Mouse (Mus musculus) C2C12 (cell line): Measurements from ENCODE around the gene Mypop. TPM values are rescaled to one million over a fixed set of nuclear protein-coding genes. Genes with fewer than 3 reads are reported as not detected.

Experiments
- H3K27me3 ChIP-seq: one replicate; pipeline ENCODE4 v1.6.1; 2011; ENCODE audit not compliant: control insufficient read depth, insufficient read depth, insufficient read length
- H3K36me3 ChIP-seq: one replicate; pipeline ENCODE4 v1.6.1; 2011; ENCODE audit not compliant: control insufficient read depth, insufficient read depth
- H3K4me3 ChIP-seq: one replicate; pipeline ENCODE4 v1.5.1; 2011; ENCODE audit warnings: mild to moderate bottlenecking, control low read depth; ENCODE audit not compliant: poor library complexity, insufficient read depth, severe bottlenecking
- H3K79me2 ChIP-seq: one replicate; pipeline ENCODE4 v1.6.1; 2011; ENCODE audit not compliant: control insufficient read depth, insufficient read depth
- H3K79me3 ChIP-seq: one replicate; pipeline ENCODE4 v1.6.1; 2011; ENCODE audit warnings: low read depth, control low read depth
- H3ac ChIP-seq: one replicate; pipeline ENCODE3; 2011; ENCODE audit warnings: low read depth; ENCODE audit not compliant: control insufficient read depth, insufficient read length
- CEBPB ChIP-seq: IDR thresholded peaks from one replicate; pipeline ENCODE4 v1.6.1; 2011; ENCODE audit warnings: low read depth, mild to moderate bottlenecking, control low read depth, moderate library complexity
- CTCF ChIP-seq: IDR thresholded peaks from one replicate; pipeline ENCODE4 v1.5.1; 2011; ENCODE audit not compliant: control insufficient read depth, insufficient read depth, insufficient read length
- FOSL1 ChIP-seq: IDR thresholded peaks from one replicate; pipeline ENCODE4 v1.8.0; 2011; ENCODE audit warnings: mild to moderate bottlenecking, low read length; ENCODE audit not compliant: poor library complexity, insufficient read depth, severe bottlenecking
- MAX ChIP-seq: IDR thresholded peaks from one replicate; pipeline ENCODE4 v1.6.1; 2011; ENCODE audit warnings: mild to moderate bottlenecking, control low read depth
- MYOD1 ChIP-seq: IDR thresholded peaks from one replicate; pipeline ENCODE4 v1.6.1; 2011; ENCODE audit warnings: low read depth; ENCODE audit not compliant: control insufficient read depth, insufficient read length
- MYOG ChIP-seq: IDR thresholded peaks from one replicate; pipeline ENCODE4 v1.6.1; 2011; ENCODE audit not compliant: control insufficient read depth, insufficient read length; ENCODE audit errors: extremely low read depth
- USF1 ChIP-seq: IDR thresholded peaks from one replicate; pipeline ENCODE4 v1.6.1; 2011; ENCODE audit warnings: low read depth, mild to moderate bottlenecking, control low read depth, moderate library complexity
- long read RNA-seq, 2 experiments: library from polyadenylated mRNA; unstranded; transcript quantifications; one replicate each; pipeline ENCODE4 v2.0.0; 2019 to 2020
- polyA plus RNA-seq: library from polyadenylated mRNA; unstranded; fragments of >200 nt; fragmentation: generic; extraction: Trizol; gene quantifications from one replicate; pipeline ENCODE4 v1.2.1, GENCODE M21; 2012; ENCODE audit warnings: missing spikeins

Mypop gene
- 17.8 TPM for polyA plus RNA-seq
- long read RNA-seq, experiment 1, partial matches to known transcripts = 0 of 1 reads
- long read RNA-seq, experiment 1, other reads (novel, unspliced or antisense) = 1 of 1 reads
- long read RNA-seq, experiment 2, partial matches to known transcripts = 1 of 8 reads
- long read RNA-seq, experiment 2, other reads (novel, unspliced or antisense) = 0 of 8 reads

DNA sequence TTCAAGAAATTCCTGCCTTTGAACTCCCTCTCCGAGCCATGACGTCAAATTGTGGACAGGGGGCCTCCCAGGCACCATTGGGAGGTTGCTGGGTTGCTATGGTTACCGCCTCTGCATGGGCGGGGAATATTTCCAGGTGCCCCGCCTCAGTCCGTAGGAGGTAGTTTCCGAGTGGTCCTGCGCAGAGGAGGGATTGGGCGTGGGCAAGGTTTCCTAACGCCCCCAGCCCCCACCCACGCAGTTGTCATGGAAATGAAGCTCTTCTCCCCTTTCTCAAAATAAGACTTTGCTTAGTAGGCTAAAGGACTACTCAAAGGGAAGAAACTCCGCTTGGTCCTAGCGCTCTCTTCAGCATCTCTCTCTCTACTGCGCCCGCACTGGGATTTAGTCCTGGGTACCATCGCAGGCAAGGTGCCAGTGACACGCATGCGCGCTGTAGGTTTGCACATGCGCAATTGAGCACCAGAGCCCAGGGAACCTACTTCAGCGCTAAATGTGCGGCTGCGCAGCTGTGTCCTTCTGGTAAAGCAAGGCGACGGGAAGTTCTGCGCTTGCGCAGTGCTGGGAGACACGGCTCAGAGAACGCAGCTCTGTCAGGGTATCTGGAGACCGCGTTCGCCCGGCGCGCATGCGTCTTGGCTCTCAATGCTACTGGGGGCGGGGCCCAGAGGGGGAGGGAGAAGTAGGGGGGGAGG lies at the start of gene Mypop:
TSS of gene Mypop (plus strand) at position 645 of the 695 bp plus-strand sequence.
- Histone ChIP-seq H3K4me3 (peak within 1 kb of the TSS; percentile 36), H3K27me3 (peaks cover 9% of the 10 kb centered on the region), H3ac (peak within 1 kb of the TSS; percentile 34), H3K79me2 (no peaks in the 10 kb centered on the region), H3K36me3 (no peaks in the 10 kb centered on the region), H3K79me3 (no peaks in the 10 kb centered on the region)
- TF ChIP-seq USF1 = no peak
- TF ChIP-seq CEBPB = no peak
- TF ChIP-seq MYOD1 = no peak
- no peak for TF ChIP-seq MAX
- TF ChIP-seq MYOG = no peak
- no peak for TF ChIP-seq CTCF
- no peak for TF ChIP-seq FOSL1

GRCm38 (mm10) chr7:18942376-18942775 lies 48.7 kb upstream of the Mypop start:
- no peaks in the 10 kb centered on the region for H3K36me3 ChIP-seq
- H3K79me3 ChIP-seq = no peaks in the 10 kb centered on the region
- no peak for TF ChIP-seq CEBPB
- TF ChIP-seq USF1 = no peak
- no peak for TF ChIP-seq MYOG
- no peak for TF ChIP-seq MAX
- no peak for TF ChIP-seq CTCF
- TF ChIP-seq FOSL1 = no peak
- no peak for TF ChIP-seq MYOD1
- H3K79me2 ChIP-seq = no peaks in the 10 kb centered on the region
- H3K27me3 ChIP-seq = peaks cover 31% of the 10 kb centered on the region
- no peak overlapping the region for H3ac ChIP-seq
- H3K4me3 ChIP-seq = no peak overlapping the region

DNA sequence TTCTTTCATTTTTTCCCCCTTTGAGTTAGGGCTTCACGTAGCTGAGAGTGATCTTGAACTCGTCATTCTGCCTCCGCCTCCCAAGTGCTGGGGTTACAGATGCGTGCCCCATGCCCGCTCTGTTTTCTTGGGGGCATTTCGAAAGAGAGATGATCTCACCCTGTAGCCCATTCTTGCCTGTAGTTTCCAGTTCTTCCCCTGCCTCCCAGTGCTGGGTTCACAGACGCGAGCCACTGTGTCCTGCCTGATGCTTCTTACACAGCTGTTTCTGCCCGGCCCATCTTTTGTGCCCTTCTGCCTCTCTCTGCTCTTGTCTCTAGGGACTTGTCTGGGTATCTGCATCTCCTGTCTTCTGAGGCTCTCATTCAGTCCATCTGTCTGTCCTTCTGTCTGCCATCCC lies 48.2 kb upstream of the Mypop start:
- Histone ChIP-seq H3ac (no peak overlapping the region), H3K79me3 (no peaks in the 10 kb centered on the region), H3K79me2 (no peaks in the 10 kb centered on the region), H3K36me3 (no peaks in the 10 kb centered on the region), H3K27me3 (peaks cover 31% of the 10 kb centered on the region), H3K4me3 (no peak overlapping the region)
- no peak for TF ChIP-seq MYOD1
- TF ChIP-seq MAX = no peak
- no peak for TF ChIP-seq FOSL1
- TF ChIP-seq CEBPB = no peak
- TF ChIP-seq MYOG = no peak

GRCm38 (mm10) chr7:18948151-18948550 lies 42.9 kb upstream of the Mypop start:
- no peaks in the 10 kb centered on the region for H3K36me3 ChIP-seq
- H3K27me3 ChIP-seq = peaks cover 10% of the 10 kb centered on the region
- H3K79me3 ChIP-seq = no peaks in the 10 kb centered on the region
- H3ac ChIP-seq = no peak overlapping the region
- no peak overlapping the region for H3K4me3 ChIP-seq
- H3K79me2 ChIP-seq = no peaks in the 10 kb centered on the region
- no peak for TF ChIP-seq CTCF
- no peak for TF ChIP-seq MYOD1
- TF ChIP-seq MAX = no peak
- TF ChIP-seq MYOG = no peak
- TF ChIP-seq FOSL1 = no peak
- no peak for TF ChIP-seq CEBPB
- no peak for TF ChIP-seq USF1

GRCm38 (mm10) chr7:18949781-18950522 lies 41.1 kb upstream of the Mypop start:
- Histone ChIP-seq H3K79me2 (no peaks in the 10 kb centered on the region), H3K4me3 (no peak overlapping the region), H3K79me3 (no peaks in the 10 kb centered on the region), H3K36me3 (no peaks in the 10 kb centered on the region), H3K27me3 (peaks cover 3% of the 10 kb centered on the region), H3ac (no peak overlapping the region)
- TF ChIP-seq CEBPB = no peak
- no peak for TF ChIP-seq MAX
- TF ChIP-seq CTCF = no peak
- no peak for TF ChIP-seq MYOD1
- TF ChIP-seq USF1 = no peak
- TF ChIP-seq FOSL1 = no peak
- TF ChIP-seq MYOG = no peak
